Mouse (Mus musculus) spleen, adult 2 months (tissue): ENCODE measurements at regions not wholly inside any gene's neighbourhood (a gene's known extent, or its start where the extent isn't known, plus 50 kb on each side); places are given as distances from the start of the nearest gene placed in this dataset.

Experiments used
- DNase-seq, 2 experiments: peaks; one replicate each; pipeline versions ENCODE4 v3.0.0 to v3.0.0-alpha.2; 2012 to 2021; ENCODE audit warnings: low spot score in 2 of 2, low read depth in 1 of 2
- H3K27ac ChIP-seq: fragments of 200-500 bp; 2 replicates; pipeline ENCODE4 v1.5.1; 2012; ENCODE audit warnings: low read length, inconsistent platforms; ENCODE audit not compliant: insufficient read depth
- H3K27me3 ChIP-seq: fragments of 200-500 bp; 2 replicates; pipeline ENCODE4 v1.6.1; 2012; ENCODE audit warnings: mild to moderate bottlenecking, moderate library complexity, low read length, inconsistent platforms; ENCODE audit not compliant: control insufficient read depth, insufficient read depth
- H3K36me3 ChIP-seq: fragments of 200-500 bp; 2 replicates; pipeline ENCODE4 v1.6.1; 2012; ENCODE audit warnings: mild to moderate bottlenecking, low read length, inconsistent platforms; ENCODE audit not compliant: control insufficient read depth, insufficient read depth
- H3K4me1 ChIP-seq: fragments of 200-500 bp; 2 replicates; pipeline ENCODE4 v1.6.1; 2011; ENCODE audit warnings: inconsistent platforms; ENCODE audit not compliant: control insufficient read depth, insufficient read depth, insufficient read length
- H3K4me3 ChIP-seq: fragments of 200-500 bp; 2 replicates; pipeline ENCODE4 v1.5.1; 2011; ENCODE audit warnings: mild to moderate bottlenecking, inconsistent platforms; ENCODE audit not compliant: insufficient read depth, insufficient read length; ENCODE audit errors: extremely low read depth
- CTCF ChIP-seq: fragments of 200-500 bp; IDR thresholded peaks from 2 replicates; pipeline ENCODE4 v1.5.1; 2011; ENCODE audit warnings: mild to moderate bottlenecking, inconsistent platforms; ENCODE audit not compliant: insufficient read depth, insufficient read length, insufficient replicate concordance; ENCODE audit errors: extremely low read depth
- POLR2A ChIP-seq: fragments of 200-500 bp; IDR thresholded peaks from 2 replicates; pipeline ENCODE4 v1.6.1; 2011; ENCODE audit warnings: low read depth, low read length, inconsistent platforms
- WGBS: fragments of 180-500 bp; shearing (Covaris S2); methylation state at CpG from one replicate; pipeline ENCODE4 v1.1.7; 2018; 5-methylcytosine and 5-hydroxymethylcytosine counted together

GRCm38 (mm10) chr16:76085363-76085762, 63.3 kb upstream of the Samsn1 start:
- Histone ChIP-seq H3K27me3 (no peaks in the 10 kb centered on the region), H3K4me3 (no peak overlapping the region), H3K27ac (no peak overlapping the region), H3K36me3 (no peaks in the 10 kb centered on the region), H3K4me1 (no peaks in the 10 kb centered on the region)
- TF ChIP-seq POLR2A (no peak), CTCF (no peak)
- no peak for DNase-seq
- 93% methylated on average over 4 of the region's 4 CpGs for WGBS

GRCm38 (mm10) chr16:76082465-76082864, 60.4 kb upstream of the Samsn1 start:
- H3K27ac ChIP-seq: no peak overlapping the region
- no peaks in the 10 kb centered on the region for H3K36me3 ChIP-seq
- no peak overlapping the region for H3K4me3 ChIP-seq
- H3K27me3 ChIP-seq: no peaks in the 10 kb centered on the region
- no peaks in the 10 kb centered on the region for H3K4me1 ChIP-seq
- TF ChIP-seq CTCF (no peak), POLR2A (no peak)
- no peak for DNase-seq
- 78% methylated on average over 4 of the region's 4 CpGs for WGBS

- no peaks in the 10 kb centered on the region for H3K4me1 ChIP-seq
- H3K36me3 ChIP-seq: no peaks in the 10 kb centered on the region
- H3K27ac ChIP-seq: no peak overlapping the region
- no peak for TF ChIP-seq POLR2A
- TF ChIP-seq CTCF: no peak
- no peak for DNase-seq
- H3K4me3 ChIP-seq: no peak overlapping the region
- WGBS: 90% methylated on average over 6 of the region's 6 CpGs
- H3K27me3 ChIP-seq: no peaks in the 10 kb centered on the region
Observed at GRCm38 (mm10) chr16:76079761-76080502, 57.9 kb upstream of the Samsn1 start.

- H3K4me1 ChIP-seq: no peaks in the 10 kb centered on the region
- WGBS: 90% methylated on average over 5 of the region's 5 CpGs
- no peaks in the 10 kb centered on the region for H3K27me3 ChIP-seq
- no peak overlapping the region for H3K4me3 ChIP-seq
- TF ChIP-seq POLR2A (no peak), CTCF (no peak)
- no peaks in the 10 kb centered on the region for H3K36me3 ChIP-seq
- no peak for DNase-seq
- H3K27ac ChIP-seq: no peak overlapping the region
Observed at GRCm38 (mm10) chr16:76078219-76078618, 56.1 kb upstream of the Samsn1 start.

GRCm38 (mm10) chr16:76076231-76076630, 54.1 kb upstream of the Samsn1 start:
- WGBS: 91% methylated on average over 5 of the region's 5 CpGs
- no peak for DNase-seq
- no peak for TF ChIP-seq POLR2A
- no peak for TF ChIP-seq CTCF
- Histone ChIP-seq H3K27me3 (no peaks in the 10 kb centered on the region), H3K27ac (no peak overlapping the region), H3K36me3 (no peaks in the 10 kb centered on the region), H3K4me1 (no peaks in the 10 kb centered on the region), H3K4me3 (no peak overlapping the region)
